Mouse (Mus musculus) cerebellum, postnatal 4 days (tissue): ENCODE data around the gene Eif3l.

Experiments used
- DNase-seq, 2 experiments: peaks; one replicate each; pipeline ENCODE4 v3.0.0; 2022; ENCODE audit warnings: low spot score in 2 of 2, mixed read lengths in 1 of 2

Gene Eif3l

DNA sequence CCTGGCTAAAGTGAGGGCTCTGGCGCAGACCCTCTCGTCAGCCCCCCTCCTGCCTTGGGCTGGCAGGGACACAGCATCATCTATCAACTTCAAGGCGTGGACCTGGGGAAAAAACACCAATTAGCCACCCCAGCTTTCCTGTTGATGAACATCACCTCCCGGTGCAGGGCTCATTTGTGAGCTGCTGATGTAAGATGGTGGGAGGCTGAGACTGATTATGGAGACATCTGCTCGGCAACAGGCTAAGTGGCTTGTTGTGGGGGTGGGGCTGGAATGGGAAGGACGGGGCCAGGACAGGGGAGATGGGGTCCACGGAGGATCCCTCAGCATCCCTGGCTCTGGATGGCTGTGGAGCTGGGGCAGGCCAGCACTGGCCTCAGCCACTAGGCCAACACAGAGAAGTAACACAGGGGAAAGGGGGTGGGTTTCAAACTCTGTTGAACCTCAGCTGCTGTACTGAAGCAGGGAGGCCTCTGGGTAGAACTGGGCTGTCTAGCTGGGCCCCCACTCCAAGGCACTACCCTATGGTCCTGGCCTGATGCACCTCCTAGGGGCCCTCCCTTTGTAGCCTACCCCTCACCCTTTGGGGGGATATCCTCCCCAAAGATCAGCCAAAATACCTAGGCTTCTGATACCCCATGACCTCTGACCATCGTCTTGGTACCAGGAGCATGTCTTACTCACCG lies 24.7 kb upstream of the Eif3l start:
- no peak for DNase-seq

DNA sequence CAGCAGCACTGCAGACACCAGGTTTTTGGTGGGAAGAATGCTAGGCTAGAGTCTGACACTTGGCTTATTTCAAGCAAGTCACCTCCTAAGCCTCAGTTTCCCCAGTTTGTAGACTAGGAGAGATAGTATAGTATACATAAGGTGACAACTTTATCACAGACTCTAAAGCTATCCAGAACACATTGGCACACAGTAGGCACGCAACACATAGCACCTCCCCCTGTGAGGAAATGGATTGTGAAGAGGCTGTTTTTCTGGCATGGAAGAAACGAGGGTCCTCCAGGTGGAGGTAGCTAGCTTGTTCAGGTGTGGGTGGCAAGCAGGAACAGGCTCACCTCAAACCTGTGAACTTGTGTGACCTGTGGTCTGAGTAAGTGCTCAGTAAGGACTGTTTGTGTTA lies 24.0 kb upstream of the Eif3l start:
- no peak for DNase-seq

DNA sequence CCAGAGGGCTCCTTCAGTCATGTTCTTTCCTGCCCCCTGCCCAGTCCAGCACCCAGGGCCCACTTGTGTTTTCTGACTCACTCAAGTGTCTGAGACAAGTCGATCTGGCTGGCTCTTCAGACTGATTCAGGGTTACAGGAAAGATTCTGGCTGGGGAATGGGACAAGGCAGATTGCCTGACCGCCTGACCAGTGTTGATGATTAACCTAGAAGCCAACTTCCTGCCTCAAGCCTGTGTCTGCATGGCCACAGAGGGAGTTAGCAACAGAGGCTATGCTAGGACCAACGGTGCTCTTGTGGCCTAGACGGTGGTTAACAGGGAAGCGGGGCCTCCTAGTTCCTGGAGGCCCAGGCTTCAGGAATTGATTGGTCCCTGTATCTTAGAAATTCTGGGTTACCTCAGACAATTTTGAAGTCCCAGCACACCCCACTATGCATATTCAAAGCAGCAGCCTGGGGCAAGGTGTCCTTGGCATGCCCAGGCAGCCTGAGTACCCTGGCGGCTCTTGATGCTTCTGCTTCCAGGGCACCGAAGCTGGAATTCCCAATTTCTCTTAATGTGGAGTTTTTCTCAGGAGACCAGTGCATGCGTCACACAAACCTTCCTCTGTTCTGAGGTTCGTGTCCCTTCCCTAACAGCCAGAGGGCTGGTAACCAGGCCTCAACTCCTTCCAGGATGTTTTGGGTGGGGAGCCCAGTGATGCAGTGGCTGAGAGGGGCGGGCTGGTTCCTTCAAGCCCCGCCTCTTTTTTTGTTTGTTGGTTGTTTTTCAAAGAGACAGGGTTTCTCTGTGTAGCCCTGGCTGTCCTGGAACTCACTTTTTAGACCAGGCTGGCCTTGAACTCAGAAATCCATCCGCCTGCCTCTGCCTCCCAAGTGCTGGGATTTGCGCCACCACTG lies 23.3 kb upstream of the Eif3l start:
- no peak for DNase-seq

DNA sequence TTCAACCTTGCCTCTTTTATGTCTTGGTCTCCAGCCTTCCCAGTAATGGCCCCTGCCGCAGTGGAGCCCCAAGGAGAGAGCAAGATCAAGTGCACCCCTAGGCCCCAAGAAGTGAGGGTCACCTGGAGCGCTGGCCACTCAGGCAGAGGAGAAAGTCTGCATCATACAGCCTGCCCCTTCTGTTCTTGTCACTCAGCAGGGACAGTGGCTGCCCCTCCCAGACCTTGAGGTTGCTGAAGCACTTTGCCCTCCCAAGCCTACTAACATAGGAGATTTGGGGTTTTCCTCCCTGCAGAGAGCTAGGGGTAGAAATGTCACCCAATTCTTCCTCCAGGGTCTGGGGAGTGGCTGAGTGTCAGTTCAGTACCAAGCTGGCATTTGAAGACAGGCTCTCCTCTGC lies 22.6 kb upstream of the Eif3l start:
- no peak for DNase-seq

DNA sequence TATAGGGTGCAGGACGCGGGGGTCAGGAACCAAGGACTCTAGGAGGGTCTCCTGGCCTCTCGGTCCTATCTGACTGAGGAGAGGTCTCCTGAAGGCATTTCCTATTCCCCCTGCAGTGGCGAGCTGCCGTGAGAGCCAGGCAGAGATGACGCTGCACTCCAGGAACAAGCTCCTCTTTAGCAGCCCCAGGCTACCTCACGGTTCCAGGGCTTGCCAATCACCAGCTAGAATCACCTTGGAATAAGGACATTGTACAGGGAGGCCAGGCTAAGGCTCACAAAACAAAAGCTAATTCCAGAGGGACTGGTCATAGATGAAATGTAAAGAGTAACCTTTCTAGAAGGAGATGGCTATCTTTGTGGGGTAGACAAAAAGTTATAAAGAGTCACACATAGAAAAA lies 18.4 kb upstream of the Eif3l start:
- no peak for DNase-seq

DNA sequence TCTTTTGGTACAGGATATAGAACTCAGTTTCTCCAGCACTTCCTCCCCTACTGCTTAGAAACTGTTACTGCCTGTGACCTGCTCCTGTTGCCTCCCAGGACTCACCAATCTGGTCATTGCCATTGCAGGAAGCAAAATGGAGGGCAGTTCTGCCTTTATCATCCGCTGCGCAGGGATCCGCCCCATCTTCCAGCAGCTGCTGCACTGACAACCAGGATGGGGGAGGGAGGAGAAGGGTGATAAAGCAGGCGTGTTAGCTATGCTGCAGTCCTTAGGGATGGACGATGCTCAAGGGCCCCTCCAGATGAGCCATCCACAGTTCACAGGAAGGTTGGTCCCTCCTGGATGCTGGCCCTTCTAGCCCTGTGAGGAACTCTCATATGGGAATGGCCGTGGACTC lies 17.1 kb upstream of the Eif3l start:
- no peak for DNase-seq

DNA sequence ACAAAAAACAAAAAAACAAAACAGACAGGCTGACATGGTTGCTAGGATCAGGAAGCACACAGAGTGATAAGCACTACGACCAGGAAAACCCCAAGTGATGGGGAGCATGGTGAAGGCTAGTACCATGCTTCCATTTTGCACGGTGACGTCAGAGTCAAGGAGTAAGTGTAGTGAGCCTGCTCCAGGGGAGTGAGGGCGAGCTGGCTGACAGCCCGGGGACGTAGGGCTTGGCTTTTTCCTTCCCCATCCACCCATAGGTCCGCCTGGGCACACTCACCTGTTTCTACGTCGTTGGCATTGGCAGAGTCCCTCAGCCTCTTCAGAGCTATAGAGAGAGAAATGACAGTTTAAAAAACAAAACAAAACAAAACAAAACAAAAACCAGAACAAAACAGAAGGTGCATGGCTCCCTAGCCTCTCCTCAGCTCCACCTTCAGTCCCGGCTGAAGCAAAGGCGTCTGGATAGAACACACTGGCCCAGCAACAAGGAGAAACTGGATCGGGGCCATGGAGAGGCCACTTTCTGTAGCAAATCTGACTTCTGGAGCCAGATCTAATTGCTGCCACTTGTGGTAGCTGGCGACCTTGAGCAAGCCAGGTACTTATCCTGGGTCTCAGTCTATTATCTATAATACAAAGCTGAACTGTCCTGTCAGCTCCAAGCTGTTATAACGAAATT lies 14.0 kb upstream of the Eif3l start:
- DNase-seq: no peak

DNA sequence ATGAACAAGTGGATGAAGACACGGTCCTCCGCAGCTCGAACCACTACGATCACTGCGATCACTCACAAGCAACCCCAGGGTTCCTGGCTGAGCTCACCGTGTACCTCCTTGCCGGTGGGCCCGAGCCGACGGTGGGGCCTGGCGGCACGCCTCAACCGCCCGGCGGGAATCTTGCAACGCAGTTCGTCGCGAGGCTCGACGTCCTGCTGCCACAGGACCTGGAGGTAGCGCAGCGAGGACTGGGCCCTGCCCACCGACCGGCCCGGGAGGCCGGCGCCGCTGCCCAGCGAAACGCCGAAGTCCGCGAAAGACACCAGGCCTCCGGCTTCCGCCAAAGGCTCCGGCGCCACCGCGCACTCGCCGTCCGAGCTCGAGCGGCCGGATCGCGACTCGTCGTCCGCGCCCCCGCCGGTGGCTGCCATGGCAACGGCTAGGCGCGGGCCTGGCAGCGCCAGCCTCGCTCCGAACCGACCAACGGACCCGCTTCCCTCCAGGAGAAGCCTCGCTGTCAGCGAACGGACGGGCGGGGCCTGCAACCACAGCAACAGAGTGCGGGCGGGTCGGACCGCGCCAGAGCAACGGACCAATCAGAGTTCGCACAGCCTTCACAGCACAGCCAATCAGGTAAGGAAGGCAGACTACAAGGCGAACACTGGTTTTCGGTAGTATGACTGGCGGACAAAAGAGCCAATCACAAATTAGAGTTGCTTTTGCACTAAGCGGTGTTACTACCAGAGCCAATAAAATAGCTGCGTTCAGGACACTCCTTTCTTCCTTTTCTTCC lies 12.4 kb upstream of the Eif3l start, which contains the start of gene Ankrd54:
Gene Ankrd54 (minus strand): TSS at position 518 of the 784 bp plus-strand sequence.
- DNase-seq: peak; percentile 93 to 96

DNA sequence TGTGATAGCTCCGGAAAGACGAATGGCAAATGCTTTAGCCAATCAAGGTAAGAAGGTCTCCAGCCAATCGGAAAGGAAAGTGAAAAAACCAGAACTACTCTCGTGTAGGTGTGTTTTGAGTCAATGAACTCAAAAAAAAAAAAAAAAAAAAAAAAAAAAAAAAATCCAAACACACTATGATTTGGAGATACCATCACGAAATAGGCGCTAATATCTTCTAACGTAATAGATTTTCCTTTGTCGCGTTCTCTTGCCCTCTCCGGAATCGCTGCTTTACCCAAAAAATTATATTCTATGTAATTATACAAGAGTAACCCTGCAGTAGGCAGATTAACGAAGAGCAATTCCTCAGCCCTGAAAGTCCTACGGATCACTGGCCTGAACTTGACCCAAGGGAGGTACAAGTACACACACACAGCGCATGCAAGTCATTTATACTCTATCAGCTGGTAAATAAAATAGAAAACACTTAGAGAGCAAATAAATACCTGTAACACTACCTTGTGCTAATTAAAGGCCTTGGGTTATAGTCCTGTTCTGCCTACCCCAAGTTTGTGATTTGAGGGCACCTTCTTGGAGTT lies 11.7 kb upstream of the Eif3l start:
- no peak for DNase-seq

DNA sequence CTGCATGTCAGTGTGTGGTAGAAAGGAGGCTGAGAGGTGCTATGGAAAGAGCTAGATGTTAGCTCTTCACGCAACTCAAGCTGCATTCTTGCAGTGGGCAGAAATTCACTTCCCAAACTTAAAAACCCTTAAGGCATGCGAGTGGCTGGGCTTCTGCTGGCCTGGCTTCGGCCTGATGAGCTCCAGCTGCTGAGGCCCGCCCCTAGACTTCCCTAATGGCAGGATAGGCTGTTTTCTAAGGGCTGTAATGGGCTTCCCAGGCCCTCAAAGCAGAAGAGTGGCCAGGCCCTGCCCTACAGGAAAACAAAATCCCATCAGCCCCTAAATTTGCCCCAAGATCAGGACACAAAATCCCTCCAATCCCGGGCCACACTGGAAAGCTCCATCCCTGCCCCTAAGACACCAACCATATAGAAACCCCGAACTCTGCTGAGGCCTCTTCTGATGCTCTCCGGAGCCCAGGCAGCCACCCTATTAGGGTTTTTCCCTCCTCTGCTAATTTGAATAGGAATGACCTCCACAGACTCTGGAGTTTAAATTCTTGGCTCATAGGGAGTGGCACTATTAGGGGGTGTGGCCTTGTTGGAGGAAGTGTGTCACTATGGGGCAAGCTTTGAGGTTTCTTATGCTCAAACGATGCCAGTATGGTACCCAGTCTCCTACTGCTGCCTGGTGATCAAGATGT lies 9.8 kb upstream of the Eif3l start:
- DNase-seq: no peak

DNA sequence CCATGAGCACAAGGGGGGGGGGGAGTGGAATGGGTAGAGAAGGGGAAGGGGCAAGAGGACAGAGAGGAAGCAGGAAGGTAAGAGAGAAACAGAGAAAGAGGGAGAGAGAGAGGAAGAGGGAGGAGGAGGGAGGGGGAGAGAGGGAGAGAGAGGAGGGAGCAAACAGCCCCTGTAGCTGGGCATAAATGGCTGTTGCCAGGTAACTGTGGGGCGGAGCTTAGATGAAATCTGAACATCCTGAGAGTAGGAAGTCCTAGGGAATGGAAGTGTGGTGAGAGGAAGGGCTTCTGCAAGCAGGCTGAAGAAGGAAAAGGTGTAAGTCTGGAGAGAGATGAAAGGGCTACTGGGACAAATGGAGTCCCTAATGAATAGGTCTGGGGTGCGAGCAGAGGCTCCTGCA lies 8.7 kb upstream of the Eif3l start:
- DNase-seq: no peak

DNA sequence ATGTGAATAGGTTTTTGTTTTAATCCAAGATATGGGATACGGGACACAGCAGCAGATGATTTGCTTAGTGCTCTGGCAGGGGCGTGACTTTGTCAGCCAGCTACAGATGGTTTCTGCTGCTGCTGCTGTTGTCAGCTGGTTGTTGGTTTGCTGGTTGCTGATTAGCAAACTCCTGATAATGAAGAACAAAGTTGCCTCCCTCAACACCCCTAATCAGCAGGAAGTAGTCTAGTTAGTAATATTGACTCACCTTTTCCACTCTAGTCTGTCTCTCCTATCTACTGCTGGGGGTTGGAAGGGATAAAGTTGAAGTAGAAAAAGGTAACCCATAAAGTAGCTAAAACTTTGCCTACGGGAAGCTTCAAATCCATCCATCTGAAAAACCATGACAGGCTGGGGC lies 7.3 kb upstream of the Eif3l start:
- DNase-seq: no peak

DNA sequence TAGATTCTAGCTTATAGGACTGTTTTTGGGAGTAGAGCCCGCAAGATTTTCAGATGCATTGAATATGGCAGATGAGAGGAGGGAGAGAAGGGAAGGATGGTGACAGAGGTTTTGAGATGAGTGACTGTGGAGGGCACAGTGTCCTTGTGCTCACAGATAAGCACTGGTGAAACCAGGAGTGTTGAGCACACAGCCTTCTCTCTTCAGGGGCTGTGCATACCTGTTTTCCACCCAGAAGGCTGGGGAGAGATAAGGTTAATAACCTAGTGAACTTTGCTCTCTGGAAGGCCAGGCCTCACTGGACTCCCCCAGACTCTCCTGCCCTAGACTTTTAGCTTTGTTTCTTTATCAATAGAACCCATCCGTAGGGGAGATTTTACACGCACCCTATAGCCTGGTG lies 6.6 kb upstream of the Eif3l start:
- DNase-seq: no peak

DNA sequence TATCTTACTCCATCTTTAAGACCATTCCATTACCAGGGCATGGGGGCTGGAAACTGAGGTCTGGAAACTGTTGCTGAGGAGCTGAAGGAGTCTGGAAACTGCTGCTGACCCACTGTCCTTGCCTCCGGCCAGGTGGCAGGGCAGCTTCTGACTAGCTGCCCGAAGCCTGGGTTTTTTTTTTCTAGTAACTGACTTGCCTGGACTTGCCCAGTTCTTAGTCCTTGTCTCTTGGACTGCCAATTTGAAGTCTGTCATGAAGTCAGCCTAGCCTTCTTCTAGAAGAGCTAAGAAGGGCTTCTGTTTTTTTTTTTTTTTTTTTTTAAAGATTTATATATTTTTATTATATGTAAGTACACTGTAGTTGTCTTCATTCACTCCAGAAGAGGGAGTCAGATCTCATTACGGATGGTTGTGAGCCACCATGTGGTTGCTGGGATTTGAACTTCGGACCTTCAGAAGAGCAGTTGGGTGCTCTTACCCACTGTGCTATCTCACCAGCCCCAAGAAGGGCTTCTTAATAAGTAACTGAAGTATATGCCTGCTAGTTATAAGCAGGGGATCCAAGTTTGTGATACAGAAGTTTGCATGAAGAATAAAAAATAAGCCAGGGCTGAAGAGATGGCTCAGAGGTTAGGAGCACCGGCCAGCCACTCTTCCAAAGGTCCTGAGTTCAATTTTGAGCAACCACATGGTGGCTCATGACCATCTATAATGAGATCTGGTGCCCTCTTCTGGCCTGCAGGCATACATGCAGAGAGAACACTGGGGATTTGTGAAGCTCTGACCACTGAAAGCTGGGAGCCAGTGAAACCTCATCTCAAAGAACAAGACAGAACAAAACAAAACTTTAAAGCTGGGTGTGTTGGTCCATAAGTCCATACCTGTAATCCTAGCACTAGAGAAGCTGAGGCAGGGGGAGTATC lies 3.6 kb upstream of the Eif3l start:
- no peak for DNase-seq

DNA sequence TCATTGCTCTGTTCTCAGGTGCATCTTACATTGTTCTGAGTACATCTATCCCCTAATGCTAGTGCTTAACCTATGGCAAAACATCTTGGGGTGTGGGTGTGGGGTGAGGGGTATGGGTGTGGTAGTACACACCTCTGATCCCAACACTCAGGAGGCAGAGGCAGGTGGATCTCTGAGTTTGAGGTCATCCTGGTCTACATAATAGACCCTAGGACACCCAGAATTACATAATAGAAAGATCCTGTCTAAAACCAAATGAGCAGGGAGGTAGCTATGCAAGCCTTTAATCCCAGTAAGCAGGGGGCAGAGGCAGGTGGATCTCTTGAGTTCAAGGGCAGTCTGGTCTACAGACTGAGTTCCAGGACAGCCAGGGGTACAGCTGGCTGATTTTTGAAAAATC lies 1.2 kb upstream of the Eif3l start:
- no peak for DNase-seq

DNA sequence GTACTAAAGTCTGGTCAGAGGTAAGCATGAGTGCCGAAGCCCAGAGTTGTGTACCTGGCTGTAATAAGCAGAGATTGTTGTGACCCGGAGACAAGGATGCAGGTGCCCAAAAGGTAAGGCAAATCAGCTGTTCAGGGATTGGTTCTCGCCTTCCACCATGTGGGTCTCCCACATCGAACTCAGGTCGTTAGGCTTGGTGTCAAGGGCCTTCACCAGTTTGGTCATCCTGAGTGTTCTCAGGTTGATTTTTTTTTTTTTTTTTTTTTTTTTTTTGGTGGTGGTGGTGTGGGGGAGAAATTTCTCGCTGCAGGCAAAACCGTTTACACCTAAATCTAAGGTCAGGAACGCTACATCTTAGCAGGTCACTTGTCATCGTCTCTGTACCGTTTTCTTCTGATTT lies 533 bp upstream of the Eif3l start:
- DNase-seq: no peak

DNA sequence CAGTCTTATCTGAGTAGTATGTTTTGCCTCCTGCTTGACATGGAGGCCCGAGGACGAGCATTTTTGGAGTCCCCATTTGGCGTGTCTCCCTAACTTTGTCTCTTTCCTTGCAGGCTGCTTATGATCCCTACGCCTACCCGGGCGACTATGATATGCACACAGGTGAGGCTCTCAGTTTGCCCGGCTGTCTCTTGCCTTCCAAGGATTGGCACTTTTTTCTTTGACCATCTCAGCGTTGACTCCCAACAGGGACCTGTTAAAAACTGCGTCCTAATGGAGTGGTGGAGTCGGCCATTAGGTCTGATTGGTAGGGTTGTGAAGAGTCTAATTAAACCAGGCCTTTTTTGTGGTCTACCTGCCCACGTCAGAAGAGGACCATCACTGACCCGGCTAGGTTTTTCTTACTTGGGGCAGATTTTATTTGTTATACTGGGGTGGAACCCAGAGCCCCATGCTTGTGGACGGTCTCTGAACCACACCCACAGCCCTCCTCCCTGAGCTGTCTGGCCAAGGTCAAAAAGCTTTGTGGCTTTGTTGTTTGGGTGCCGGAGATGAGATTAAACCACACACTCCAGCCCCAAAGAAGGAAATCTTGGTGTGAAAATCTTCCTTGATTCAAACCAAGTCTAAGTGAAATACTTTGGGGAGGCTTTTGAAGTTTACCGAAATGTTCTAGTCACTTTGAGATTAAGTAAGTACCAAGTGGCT lies 833 bp downstream of the Eif3l start:
- DNase-seq: no peak

DNA sequence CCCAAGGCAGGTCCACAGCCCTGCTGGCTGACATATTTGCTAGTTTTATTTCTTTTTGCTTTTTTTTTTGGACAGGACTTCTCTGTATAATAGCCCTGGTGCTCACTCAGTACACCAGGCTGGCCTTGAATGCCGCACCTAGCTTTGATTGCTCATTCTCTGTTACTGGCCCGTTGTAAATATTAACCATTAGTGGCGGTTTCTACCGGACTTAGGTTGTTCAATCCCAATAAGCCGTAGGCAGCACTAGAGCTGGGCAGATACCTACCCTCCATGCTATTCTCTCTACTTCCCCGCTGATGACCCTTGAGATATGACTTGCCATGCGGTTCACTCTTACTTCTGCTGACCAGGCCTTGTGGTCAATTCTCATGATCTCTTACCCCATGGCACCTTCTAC lies 4.6 kb downstream of the Eif3l start:
- DNase-seq: no peak

DNA sequence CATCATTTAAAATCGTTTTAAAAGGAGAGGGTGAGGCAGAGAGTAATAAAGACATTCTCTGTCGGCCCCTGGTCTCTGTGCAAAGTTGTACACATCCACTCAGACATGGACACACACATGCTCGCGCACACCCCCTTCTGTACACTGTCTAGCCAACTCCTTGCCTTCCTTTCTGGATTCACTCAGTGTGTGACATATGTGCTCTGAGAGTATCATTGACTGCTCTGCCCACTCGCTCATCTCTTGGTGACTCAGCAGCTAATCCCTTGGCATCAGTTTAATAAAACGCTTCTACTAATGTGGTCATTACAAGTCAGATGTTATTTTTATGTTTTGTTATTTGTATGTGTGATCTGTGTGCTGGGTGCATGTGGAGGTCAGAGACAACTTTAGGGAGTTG lies 17.3 kb downstream of the Eif3l start:
- DNase-seq: no peak
